Mouse (Mus musculus) midbrain, embryonic 12.5 days (tissue): ENCODE measurements around the gene Slc39a1. TPM values are rescaled to one million over a fixed set of nuclear protein-coding genes. Genes with fewer than 3 reads are reported as not detected.

Source experiments
- ATAC-seq: fragments of 200-750 bp; cut with Nextera tagmentation; 2 replicates; pipeline ENCODE4 v1.8.0; 2017; ENCODE audit warnings: low read depth, moderate TSS enrichment, moderate library complexity; ENCODE audit not compliant: low FRiP score
- H3K27ac ChIP-seq: fragments of 300-500 bp; sonication (generic); replicated peaks from 2 replicates; pipeline ENCODE4 v1.5.1; 2016; ENCODE audit warnings: mild to moderate bottlenecking
- H3K27me3 ChIP-seq: fragments of 300-500 bp; sonication (generic); 2 replicates; pipeline ENCODE4 v1.6.1; 2016; ENCODE audit warnings: mild to moderate bottlenecking
- H3K36me3 ChIP-seq: fragments of 300-500 bp; sonication (generic); 2 replicates; pipeline ENCODE4 v1.6.1; 2016
- H3K4me1 ChIP-seq: fragments of 300-500 bp; sonication (generic); 2 replicates; pipeline ENCODE4 v1.6.1; 2016
- H3K4me2 ChIP-seq: fragments of 300-500 bp; sonication (generic); replicated peaks from 2 replicates; pipeline ENCODE4 v1.6.1; 2016; ENCODE audit warnings: mild to moderate bottlenecking, moderate library complexity
- H3K4me3 ChIP-seq: fragments of 300-500 bp; sonication (generic); 2 replicates; pipeline ENCODE4 v1.5.1; 2016; ENCODE audit warnings: mild to moderate bottlenecking
- H3K9ac ChIP-seq: fragments of 300-500 bp; sonication (generic); replicated peaks from 2 replicates; pipeline ENCODE4 v1.6.1; 2016; ENCODE audit warnings: mild to moderate bottlenecking, moderate library complexity
- H3K9me3 ChIP-seq: fragments of 300-500 bp; sonication (generic); 2 replicates; pipeline ENCODE4 v1.6.1; 2016; ENCODE audit warnings: mild to moderate bottlenecking
- WGBS: fragments of 180-500 bp; shearing (Covaris S2); methylation state at CpG from one replicate; pipeline ENCODE4 v1.1.7; 2016; 5-methylcytosine and 5-hydroxymethylcytosine counted together
- polyA plus RNA-seq: library from polyadenylated mRNA; unstranded; fragments of >200 nt; fragmentation: Nextera tagmentation; extraction: Ambion mirVana; gene quantifications from 2 replicates; pipeline ENCODE4 v1.2.1, GENCODE M21; 2016

Slc39a1 gene
- polyA plus RNA-seq, 1 experiment from 2014 or later: 50.5 TPM

DNA sequence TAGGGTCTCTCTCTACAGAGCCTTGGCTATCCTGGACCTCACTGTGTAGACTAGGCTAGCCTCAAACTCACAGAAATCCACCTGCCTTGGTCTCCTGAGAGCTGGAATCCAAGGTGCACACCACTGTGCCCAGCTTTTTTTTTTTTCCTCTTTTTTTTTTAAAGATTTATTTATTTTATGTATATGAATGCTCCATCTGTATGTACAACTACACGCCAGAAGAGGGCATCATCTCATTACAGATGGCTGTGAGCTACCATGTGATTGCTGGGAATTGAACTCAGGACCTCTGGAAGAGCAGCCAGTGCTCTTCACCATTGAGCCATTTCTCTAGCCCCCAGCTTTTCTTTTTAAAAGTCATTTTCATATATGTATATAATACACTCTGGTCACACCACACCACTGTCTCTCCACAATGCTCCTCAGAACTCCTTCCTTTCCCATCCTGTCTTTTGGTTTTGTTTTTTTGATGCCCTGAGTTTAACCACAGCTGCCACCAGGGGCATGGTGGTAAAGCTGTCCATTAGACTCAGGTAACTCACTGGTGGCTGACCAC, 32.1 kb upstream of the Slc39a1 start:
- ATAC-seq: no peak
- 33% methylated on average over 1 of the region's 1 CpGs for WGBS
- H3K27ac ChIP-seq: no peak overlapping the region

DNA sequence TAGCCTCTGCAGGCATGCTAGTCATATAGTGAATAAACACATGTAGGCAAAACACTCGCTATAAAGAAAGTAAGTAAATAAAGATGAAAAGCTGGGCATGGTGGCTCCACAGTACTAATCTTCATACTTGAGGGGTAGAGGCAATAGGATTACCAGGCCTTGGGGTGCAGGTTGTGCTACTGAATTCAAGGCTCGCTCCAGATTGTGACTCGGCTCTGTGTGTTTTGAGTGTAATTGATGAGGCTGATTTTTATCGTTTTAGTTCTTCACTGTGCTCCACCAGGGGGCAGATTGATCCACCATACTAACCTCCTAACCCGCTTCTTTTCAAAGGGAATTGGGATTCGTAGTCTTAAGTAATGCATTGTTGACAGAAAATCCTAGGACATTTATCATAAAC, 27.9 kb upstream of the Slc39a1 start:
- Histone ChIP-seq H3K27me3 (no peaks in the 10 kb centered on the region), H3K4me1 (peaks cover 20% of the 10 kb centered on the region), H3K27ac (peak overlapping the region; percentile 69), H3K36me3 (0 out of 2 replicates have a peak, but pooled peaks cover 5% of the 10 kb centered on the region), H3K4me3 (peak overlapping the region; percentile 45), H3K4me2 (peak overlapping the region; percentile 68), H3K9ac (peak overlapping the region; percentile 48), H3K9me3 (no peaks in the 10 kb centered on the region)
- 16% methylated on average over 6 of the region's 6 CpGs for WGBS
- ATAC-seq: 0 out of 2 replicates have a peak, but pooled peaks have one; percentile 31

More for the DNA sequence above, 32.1 kb upstream of the Slc39a1 start:
- Histone ChIP-seq H3K4me2 (no peak overlapping the region), H3K4me1 (peaks cover 32% of the 10 kb centered on the region), H3K9ac (no peak overlapping the region), H3K9me3 (no peaks in the 10 kb centered on the region), H3K4me3 (no peak overlapping the region), H3K27me3 (no peaks in the 10 kb centered on the region), H3K36me3 (peaks cover 17% of the 10 kb centered on the region)

DNA sequence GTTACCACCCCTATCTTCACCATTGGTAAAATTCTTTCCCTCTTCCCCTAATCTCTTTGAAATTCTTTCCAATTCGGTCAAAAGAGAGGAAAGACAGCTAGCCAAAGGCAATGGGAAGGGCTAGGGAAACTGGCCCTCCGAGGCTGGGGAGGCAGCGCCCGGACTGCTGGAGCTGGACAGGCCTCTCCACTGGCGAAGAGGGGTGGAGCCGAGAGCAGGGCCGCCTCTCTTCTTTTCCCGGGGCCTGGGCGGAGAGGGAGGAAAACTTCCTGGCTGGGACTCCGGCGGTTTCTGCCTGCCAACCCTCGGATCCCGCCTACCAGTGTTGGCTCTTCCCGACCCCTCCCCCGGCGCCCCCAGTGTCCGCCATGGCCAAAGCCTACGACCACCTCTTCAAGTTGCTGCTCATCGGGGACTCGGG, 27.4 kb upstream of the Slc39a1 start:
- no peaks in the 10 kb centered on the region for H3K27me3 ChIP-seq
- H3K27ac ChIP-seq: peak overlapping the region; percentile 69
- H3K4me2 ChIP-seq: peak overlapping the region; percentile 68
- H3K9me3 ChIP-seq: no peaks in the 10 kb centered on the region
- peak overlapping the region; percentile 45 for H3K4me3 ChIP-seq
- peak; percentile 73 for ATAC-seq
- H3K4me1 ChIP-seq: peaks cover 20% of the 10 kb centered on the region
- peak overlapping the region; percentile 48 for H3K9ac ChIP-seq
- H3K36me3 ChIP-seq: 0 out of 2 replicates have a peak, but pooled peaks cover 5% of the 10 kb centered on the region
- under 1% methylated on average over 20 of the region's 20 CpGs for WGBS

DNA sequence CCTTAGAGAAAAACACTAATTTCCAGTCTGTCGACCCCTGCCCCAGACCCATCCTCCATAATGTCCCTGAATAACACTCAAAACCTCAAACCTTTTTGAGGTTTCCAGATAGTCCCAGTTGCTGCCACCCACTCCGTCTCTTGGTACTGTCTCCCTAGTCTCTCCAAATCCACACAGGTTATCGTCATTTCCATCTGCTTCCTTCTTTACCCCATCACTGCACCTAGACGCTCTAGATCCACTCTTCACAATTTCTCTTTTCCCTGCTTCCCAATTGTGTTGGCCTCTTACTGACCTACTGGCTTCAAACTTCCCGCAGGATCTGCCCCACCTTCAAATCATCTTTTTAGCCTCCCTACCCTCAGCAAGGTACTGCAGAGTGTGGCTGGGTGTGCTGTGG, 26.8 kb upstream of the Slc39a1 start:
- no peak overlapping the region for H3K27ac ChIP-seq
- H3K4me1 ChIP-seq: peaks cover 20% of the 10 kb centered on the region
- no peaks in the 10 kb centered on the region for H3K27me3 ChIP-seq
- no peak for ATAC-seq
- H3K36me3 ChIP-seq: 0 out of 2 replicates have a peak, but pooled peaks cover 5% of the 10 kb centered on the region
- peak overlapping the region; percentile 68 for H3K4me2 ChIP-seq
- 24% methylated on average over 5 of the region's 5 CpGs for WGBS
- peak overlapping the region; percentile 48 for H3K9ac ChIP-seq
- no peaks in the 10 kb centered on the region for H3K9me3 ChIP-seq
- peak overlapping the region; percentile 45 for H3K4me3 ChIP-seq

DNA sequence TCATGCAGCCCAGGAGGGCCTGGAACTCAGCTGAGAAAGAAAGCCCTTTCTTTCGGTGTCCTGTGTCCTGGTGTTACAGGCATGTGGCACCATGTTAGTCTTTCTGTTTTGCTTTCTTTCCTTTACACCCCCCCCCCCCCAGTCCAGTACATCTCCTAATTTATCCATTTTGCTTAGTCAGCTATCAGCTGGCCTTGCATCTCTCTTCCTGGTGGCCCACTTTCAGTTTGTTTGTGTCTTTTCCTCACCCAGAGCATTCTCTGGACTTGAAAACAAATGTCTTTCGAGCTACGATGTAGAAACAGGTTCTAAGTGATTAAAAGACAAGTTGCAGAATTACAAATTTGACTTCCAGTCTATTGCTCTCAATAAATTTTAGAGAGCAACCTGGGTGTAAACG, 25.5 kb upstream of the Slc39a1 start:
- no peak overlapping the region for H3K4me2 ChIP-seq
- no peak for ATAC-seq
- 0 out of 2 replicates have a peak, but pooled peaks cover 5% of the 10 kb centered on the region for H3K36me3 ChIP-seq
- no peak overlapping the region for H3K4me3 ChIP-seq
- 84% methylated on average over 4 of the region's 4 CpGs for WGBS
- H3K9ac ChIP-seq: no peak overlapping the region
- no peak overlapping the region for H3K27ac ChIP-seq
- H3K4me1 ChIP-seq: peaks cover 20% of the 10 kb centered on the region
- no peaks in the 10 kb centered on the region for H3K9me3 ChIP-seq
- H3K27me3 ChIP-seq: no peaks in the 10 kb centered on the region

DNA sequence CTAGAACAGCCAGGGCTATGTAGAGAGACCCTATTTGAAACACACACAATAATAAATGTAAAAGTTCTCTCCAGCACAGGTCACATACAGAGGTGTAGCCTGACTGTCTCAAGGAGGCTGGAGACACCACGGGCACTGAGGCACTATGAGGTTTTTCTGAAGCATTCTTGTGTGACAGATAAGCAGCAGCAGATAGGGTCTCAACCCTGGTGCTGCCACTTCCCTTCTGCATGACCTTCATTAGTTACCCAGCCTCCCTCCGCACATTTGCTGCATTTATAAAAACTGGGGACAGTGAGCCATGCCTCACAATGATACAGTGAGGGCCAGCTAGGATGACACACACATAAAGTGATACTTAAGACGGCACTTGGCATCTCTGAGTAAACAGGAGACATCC, 25.0 kb upstream of the Slc39a1 start:
- Histone ChIP-seq H3K36me3 (0 out of 2 replicates have a peak, but pooled peaks cover 5% of the 10 kb centered on the region), H3K27ac (no peak overlapping the region), H3K9ac (no peak overlapping the region), H3K4me1 (peaks cover 20% of the 10 kb centered on the region), H3K9me3 (no peaks in the 10 kb centered on the region), H3K4me3 (no peak overlapping the region), H3K4me2 (no peak overlapping the region), H3K27me3 (no peaks in the 10 kb centered on the region)
- no peak for ATAC-seq
- WGBS: 92% methylated on average over 3 of the region's 3 CpGs

DNA sequence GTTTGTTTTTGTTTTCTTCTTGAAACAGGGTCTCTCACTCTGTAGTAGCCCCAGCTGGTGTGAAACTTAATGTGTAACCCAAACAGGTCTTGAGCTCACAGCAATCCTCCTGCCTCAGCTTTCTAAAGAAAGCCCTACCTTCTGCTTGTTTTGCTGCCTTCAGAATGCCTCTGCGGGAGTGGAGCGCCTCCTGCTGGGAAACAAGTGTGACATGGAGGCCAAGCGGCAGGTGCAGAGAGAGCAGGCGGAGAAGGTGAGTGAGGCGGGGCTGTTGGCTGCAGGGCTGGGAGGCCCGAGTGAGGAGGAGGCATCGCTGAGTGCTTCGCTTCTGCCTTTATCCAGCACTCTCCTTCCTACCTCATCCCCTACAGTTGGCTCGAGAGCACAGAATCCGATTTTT, 23.6 kb upstream of the Slc39a1 start:
- Histone ChIP-seq H3K9me3 (no peaks in the 10 kb centered on the region), H3K4me3 (no peak overlapping the region), H3K36me3 (0 out of 2 replicates have a peak, but pooled peaks cover 5% of the 10 kb centered on the region), H3K9ac (no peak overlapping the region), H3K4me1 (peaks cover 20% of the 10 kb centered on the region), H3K27ac (no peak overlapping the region), H3K27me3 (no peaks in the 10 kb centered on the region; the same call in 1 of the 2 replicates), H3K4me2 (no peak overlapping the region)
- ATAC-seq: no peak
- WGBS: 87% methylated on average over 10 of the region's 10 CpGs

DNA sequence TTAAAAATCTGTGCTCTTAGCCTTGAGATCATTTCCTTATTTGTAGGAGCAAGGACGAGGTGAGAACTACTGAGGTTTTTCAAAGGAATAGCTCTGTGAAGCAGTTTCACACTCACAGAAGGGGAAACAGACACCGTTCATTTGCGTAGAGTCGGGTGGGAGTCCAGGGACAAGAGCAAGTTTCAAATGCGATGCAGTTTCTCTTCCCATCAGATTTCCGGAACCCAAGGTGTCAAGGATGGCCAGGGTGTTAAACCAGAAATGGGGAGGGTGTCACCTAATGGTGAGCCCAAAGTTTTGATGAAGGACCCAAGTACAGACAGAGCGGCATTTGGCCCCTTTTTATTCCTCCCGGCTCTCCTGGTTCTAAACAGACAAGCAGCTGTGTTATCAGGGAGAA, 16.9 kb upstream of the Slc39a1 start:
- WGBS: 16% methylated on average over 8 of the region's 8 CpGs
- H3K27ac ChIP-seq: peak overlapping the region; percentile 85
- H3K27me3 ChIP-seq: no peaks in the 10 kb centered on the region; the same call in 1 of the 2 replicates
- peaks cover 22% of the 10 kb centered on the region for H3K36me3 ChIP-seq
- 0 out of 2 replicates have a peak overlapping the region, but pooled peaks have one; percentile 80 for H3K9ac ChIP-seq
- H3K9me3 ChIP-seq: no peaks in the 10 kb centered on the region
- ATAC-seq: no peak; the same call in 1 of the 2 replicates
- H3K4me1 ChIP-seq: peaks cover 11% of the 10 kb centered on the region
- H3K4me2 ChIP-seq: peak overlapping the region; percentile 89
- H3K4me3 ChIP-seq: peak overlapping the region; percentile 80

DNA sequence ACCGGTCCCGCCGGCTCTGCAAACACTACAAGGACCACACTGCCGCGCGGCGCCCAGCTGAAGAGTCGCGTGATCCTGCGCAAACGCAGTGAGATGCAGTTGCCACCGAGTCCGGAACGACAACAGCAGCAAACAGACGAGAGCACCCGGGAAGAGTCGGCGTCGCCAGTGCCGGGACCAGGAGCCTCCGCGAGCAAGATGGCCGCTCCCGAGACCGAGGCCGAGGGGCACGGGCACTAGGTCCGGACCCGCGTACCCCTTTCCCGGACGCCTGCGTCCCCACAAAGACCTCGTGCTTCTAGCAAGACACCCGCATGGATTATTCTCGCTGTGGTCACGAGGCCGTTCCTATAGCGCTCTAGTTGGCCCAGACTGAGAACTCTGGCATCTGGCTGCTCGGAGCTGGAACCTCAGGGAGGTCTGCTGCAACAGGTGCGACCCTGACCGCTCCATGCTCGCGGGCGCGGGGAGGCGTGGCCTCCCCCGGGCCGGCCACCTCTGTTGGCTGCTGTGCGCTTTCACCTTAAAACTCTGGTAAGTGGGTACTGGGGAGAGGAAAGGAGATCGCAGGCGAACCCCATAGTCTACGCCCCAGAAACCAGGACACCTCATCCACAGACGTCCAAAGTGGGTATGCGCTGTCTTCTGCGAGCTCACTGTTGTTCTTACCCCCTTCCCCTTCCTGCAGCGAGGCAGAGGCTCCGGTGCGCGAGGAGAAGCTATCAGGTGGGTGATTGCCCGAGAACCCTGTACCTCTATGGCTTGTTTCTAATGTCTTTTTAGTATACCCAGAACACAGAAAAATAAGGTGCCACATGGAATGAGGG, 16.3 kb upstream of the Slc39a1 start, which contains the start of gene Jtb:
Gene Jtb, plus strand, starts transcription at position 91 of the 827 bp plus-strand sequence.
- Histone ChIP-seq H3K27ac (peak within 1 kb of the TSS; percentile 85), H3K9ac (peak within 1 kb of the TSS; percentile 80), H3K36me3 (peaks cover 28% of the 10 kb centered on the region), H3K9me3 (no peaks in the 10 kb centered on the region), H3K4me1 (peaks cover 11% of the 10 kb centered on the region), H3K4me3 (peak within 1 kb of the TSS; percentile 80), H3K27me3 (no peaks in the 10 kb centered on the region; the same call in 1 of the 2 replicates), H3K4me2 (peak within 1 kb of the TSS; percentile 89)
- ATAC-seq: peak; percentile 98
- under 1% methylated on average over 61 of the region's 61 CpGs for WGBS

DNA sequence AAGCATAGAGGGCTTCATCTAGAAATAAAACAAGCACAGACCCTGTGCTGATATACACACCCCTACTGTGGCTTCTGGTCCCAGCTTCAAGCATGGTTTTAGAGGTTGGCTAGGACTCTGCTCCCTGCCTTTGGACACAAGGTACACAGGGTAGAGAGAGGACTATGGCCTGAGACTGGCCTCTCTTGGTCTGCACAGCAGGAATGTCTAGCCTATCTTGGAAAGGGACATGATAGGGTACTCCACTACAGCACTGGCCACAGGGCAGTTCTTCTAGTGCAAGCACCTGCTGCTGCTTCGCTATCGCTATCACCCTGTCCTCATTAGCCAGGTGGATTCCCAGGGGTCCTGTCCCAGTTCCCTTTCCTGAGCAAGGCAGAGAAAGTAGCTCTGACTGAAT, 6.7 kb upstream of the Slc39a1 start:
- Histone ChIP-seq H3K27me3 (no peaks in the 10 kb centered on the region; the same call in 1 of the 2 replicates), H3K9me3 (no peaks in the 10 kb centered on the region), H3K9ac (no peak overlapping the region), H3K4me2 (no peak overlapping the region), H3K4me3 (no peak overlapping the region), H3K4me1 (peaks cover 13% of the 10 kb centered on the region), H3K27ac (no peak overlapping the region), H3K36me3 (peaks cover 8% of the 10 kb centered on the region; the same call in 1 of the 2 replicates)
- 97% methylated on average over 2 of the region's 2 CpGs for WGBS
- ATAC-seq: no peak

DNA sequence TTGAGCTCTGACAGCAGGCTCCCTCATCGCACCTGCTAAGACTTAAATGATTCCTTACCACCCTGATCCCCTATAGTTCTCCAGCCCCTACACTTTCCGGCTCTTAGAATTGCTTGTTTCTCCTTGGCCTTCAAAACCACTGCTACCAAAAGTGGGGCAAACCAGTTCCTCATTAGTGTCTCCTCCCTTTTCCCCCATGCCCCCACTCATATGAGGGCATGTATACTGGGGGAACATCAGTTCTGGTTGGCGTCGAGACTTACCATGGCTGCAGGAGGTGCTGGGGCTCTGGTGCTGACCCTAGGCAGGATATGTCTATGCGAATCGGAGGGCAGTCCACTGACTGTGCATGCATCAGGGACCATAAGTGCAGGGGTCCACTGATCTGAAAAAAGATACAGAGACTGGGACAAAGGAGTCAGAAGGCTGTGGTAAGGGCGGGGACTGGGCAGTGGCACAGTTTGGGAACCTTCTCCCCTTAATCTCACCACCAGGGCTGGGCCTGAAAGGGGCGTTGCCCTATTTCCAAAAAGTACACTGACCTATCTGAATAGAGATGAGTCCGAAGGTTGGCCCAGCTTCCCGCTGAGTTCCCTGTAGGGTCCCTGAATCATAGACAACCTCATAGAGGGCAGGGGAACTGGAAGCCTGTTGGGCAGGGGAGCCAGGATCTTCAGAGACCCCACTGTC, 6.2 kb upstream of the Slc39a1 start:
- H3K27me3 ChIP-seq: no peaks in the 10 kb centered on the region; the same call in 1 of the 2 replicates
- no peak overlapping the region for H3K4me3 ChIP-seq
- H3K9ac ChIP-seq: no peak overlapping the region
- no peak overlapping the region for H3K4me2 ChIP-seq
- no peak for ATAC-seq
- H3K4me1 ChIP-seq: peaks cover 13% of the 10 kb centered on the region
- H3K36me3 ChIP-seq: peaks cover 3% of the 10 kb centered on the region; the same call in 1 of the 2 replicates
- no peaks in the 10 kb centered on the region for H3K9me3 ChIP-seq
- 88% methylated on average over 10 of the region's 10 CpGs for WGBS
- no peak overlapping the region for H3K27ac ChIP-seq
